Mouse (Mus musculus): Measurements from ENCODE around the gene Foxk1.

- no peak for TF ChIP-seq CHD2 (IDR thresholded peaks at IDR 0.05; ENCODE audit: low read depth, low read length)
- TF ChIP-seq ZC3H11A (IDR thresholded peaks at IDR 0.05; ENCODE audit: borderline replicate concordance, low read depth, low read length): no peak
Observed at GRCm38 (mm10) chr5:142439911-142440432, 38.7 kb downstream of the Foxk1 start.
